Mouse (Mus musculus): Measurements from ENCODE around the gene Asgr1.

Asgr1 gene

DNA sequence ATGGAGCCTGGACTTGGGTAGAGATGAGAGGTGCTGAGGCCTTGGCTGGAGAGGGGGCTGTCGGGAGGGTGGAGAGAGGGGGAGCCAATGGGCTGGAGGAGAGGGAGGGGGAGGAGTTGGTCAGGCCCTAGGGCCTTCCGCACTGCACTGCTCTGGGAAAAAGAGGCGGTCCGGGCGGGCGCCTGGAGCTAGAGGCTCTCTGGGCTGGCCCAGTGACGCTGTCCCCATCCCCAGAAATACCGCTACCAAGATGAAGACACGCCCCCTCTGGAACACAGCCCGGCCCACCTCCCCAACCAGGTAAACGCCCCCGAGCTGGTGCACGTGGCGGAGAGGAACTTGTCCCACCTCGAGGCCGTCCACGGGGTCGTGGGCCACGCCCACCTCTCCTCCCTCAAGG is 27.2 kb upstream of the Asgr1 start:
- DNase-seq (ENCODE audit: low spot score), result no peak

DNA sequence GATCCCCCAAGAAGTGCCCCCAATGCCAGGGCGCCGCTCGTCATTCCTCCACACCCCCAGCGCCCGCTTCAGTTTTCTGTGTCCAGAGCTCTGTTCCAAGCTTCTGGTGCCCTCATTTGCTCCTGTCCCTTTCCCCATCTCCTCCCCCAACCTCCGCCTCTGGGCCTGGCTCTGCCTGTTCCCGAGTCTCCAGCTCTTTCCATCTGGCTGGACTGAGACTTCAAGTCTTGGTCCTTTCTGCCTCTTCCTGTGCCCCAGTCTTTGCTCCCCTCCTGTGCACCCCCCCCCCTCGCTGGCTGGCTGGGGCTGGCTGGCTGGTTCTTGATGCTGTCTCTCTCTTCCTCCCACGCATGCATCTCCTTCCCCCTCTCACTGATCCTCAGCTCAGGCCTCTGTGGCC is 26.5 kb upstream of the Asgr1 start:
- no peak for DNase-seq (ENCODE audit: low spot score)

DNA sequence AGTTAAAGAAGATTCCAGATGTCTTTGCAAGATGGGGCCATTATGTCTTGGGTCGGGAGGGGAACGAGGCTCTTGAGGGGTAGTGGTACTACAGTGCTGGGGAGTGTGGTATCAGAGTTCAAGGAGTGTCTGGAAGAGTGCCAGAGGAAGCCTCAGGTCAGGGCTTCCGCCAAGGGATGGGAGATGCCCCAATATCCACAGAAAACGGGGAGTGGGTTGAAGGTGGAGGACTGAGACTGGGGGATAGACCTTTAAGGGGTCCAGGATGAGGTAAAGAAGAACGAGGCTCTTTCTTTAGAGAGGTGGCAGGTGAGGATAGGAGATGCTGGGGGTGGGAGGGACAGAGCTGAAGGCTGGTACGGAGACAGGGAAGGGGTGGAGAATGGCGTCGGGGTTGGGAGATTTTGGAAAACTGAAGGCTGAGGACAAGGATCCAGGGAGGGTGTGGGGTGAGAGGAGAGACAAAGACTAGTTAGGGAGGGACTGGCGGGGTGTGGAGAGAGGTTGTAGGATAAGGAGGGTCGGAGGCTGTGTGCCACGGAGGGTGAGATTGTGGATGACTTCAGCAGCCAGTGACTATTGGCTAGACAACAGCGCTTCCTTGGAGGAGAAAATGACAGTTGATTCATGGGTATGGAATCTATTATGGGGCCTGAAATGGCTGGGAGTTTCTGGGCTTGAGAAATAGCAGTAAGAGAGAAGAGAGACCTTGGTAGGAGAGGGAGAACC is 25.3 kb upstream of the Asgr1 start:
- DNase-seq (ENCODE audit: low spot score), result no peak

DNA sequence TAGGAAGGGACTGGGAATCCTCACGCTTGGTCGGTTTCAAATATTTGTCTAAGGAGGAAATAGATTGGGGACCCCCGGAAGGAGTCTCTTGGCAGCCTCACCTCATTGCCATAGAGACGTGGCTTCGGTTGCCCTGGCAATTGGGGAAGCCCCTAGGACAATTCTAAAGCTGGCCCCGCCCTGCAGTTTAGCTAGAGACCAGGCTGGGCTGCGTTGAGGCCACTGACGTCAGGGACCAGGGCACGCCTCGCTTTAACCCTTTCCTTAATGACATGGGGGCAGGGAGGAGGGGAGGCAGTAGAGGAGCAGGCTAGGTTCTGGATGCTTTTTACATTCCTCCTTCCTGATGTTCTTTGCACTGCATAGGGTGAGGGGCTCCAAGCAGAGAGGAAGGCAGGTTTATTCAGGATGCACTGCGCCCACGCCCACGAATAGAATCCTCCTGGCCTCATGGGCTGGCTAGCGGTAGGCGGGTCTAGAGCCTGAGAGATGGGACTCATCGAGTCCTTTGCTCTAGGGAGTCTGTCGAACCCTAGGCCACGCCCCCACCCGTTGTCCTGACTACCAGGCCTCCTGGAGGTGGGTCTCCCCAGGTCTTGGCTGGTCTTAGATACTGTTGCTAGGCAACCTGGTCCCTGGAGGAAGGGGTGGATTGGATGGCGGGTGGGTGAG is 24.6 kb upstream of the Asgr1 start:
- DNase-seq (ENCODE audit: low spot score), result peak; percentile 75

DNA sequence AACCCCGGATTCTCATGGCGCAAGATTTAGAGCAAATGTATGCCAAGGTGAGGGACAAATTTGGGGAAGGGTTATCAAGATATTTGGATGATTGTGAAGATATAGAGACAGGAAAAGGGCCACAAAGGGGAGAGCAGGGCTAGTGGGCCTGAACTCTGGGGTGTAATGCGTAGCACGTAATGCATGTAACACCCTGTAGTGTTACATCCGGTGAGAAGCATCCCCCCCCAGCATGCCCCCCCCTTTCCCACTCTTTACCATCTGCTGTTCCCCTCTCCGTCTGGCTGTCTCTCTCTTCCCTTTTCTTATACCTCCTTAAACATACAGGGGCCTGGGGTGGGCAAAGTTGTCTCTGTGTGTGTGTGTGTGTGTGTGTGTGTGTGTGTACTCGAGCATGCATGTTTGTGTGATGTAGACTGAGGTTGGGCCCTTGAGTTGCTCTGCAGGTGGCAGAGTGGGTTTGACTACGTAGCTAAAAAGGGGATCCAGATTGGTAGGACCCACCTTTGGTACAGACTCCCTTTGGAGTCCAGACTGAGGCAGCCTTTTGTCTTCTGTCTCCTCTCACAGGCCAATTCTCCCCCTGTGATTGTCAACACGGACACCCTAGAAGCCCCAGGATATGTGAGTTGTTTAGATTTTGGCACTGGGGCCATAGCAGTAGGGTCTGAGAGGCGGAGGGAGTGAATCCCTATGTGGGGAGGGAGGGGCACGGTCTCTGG is 23.9 kb upstream of the Asgr1 start:
- no peak for DNase-seq (ENCODE audit: low spot score)

DNA sequence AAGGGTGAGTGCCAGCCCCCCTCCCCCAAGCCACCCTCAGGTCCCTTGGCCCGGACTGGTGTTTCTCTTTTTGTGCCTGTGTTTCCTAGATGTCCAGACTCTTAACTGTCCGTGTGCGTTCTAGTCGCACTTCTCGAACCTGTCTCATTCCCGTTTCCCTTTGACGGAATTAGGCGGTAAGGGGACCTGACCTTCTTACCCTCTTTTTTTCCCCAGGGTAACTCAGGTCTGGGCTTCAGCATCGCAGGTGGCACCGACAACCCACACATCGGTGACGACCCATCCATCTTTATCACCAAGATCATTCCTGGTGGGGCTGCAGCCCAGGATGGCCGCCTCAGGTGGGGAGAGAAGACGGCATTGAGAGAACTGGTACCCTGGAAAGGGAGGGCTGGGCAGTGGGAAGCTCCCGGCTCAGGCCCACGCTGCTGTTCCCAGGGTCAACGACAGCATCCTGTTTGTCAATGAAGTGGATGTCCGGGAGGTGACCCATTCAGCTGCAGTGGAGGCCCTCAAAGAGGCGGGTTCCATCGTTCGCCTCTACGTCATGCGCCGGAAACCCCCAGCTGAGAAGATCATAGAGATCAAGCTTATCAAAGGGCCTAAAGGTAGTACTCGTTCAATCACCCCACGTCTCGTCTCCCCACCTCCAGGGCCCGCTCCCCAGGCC is 23.1 kb upstream of the Asgr1 start:
- DNase-seq (ENCODE audit: low spot score), result no peak

DNA sequence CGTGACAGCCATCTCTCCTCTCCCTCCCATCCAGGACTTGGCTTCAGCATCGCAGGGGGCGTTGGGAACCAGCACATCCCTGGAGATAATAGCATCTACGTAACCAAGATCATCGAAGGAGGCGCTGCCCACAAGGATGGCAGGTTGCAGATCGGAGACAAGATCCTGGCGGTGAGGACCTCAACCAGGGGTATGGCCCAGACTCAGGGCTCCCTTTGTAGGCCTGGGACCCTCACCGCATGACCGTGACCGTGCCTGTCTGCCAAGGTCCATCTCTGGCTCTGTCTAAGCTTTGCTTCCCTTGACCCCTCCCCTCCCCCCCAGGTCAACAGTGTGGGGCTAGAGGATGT is 22.6 kb upstream of the Asgr1 start:
- DNase-seq (ENCODE audit: low spot score), result no peak

DNA sequence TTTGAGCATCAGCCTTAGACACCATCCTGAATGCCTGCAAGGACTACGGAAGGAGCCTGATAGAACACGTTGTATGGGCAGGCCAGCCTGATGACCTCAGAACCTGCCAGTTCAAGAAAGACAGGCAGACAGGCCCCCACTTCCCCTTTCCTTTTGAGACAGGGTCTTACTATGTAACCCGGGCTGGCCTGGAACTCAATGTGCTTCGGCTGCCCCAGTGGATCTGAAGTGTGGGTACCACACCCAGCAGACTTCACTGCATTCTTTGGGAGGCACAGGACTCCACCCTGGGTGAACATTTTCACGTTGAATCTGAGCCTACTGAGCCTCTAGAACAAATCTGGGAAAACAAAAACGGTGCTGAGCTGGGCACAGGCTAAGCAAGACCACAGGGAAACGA is 15.7 kb upstream of the Asgr1 start:
- DNase-seq (ENCODE audit: low spot score), result no peak

DNA sequence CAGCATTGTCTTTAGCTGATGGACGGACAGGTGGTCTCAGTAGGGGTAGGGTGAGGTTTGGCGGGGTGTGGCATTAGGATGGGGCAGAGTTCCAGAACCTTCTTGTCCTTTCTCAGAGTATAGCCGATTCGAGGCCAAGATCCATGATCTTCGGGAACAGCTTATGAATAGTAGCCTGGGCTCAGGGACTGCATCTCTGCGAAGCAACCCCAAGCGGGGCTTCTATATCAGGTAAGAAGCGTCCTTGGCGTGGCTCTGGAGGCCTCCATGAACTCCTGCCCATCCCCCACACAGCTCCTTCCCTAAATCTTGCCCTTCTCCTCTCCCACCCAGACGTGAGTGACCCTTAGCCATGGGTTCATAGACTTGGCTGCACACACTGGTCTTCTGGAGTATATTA is 14.3 kb upstream of the Asgr1 start:
- no peak for DNase-seq (ENCODE audit: low spot score)

DNA sequence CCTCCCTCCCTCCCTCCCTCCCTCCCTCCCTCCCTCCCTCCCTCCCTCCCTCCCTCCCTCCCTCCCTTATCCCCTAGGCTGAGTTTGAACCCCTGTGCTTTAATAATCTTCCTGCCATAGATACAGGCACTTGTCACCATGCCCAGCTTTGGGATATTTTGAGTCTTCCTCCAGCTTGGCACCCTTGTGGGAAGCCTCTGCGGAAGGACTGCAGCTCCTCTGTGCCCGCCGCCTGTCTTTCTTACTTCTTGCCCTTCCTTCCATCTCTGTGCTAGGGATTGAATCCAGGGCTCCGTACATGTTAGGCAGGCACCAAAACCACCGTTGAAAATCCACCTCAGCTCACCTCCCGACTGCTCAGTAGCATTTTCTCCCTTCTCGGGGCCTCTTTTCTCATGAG is 13.7 kb upstream of the Asgr1 start:
- no peak for DNase-seq (ENCODE audit: low spot score)

DNA sequence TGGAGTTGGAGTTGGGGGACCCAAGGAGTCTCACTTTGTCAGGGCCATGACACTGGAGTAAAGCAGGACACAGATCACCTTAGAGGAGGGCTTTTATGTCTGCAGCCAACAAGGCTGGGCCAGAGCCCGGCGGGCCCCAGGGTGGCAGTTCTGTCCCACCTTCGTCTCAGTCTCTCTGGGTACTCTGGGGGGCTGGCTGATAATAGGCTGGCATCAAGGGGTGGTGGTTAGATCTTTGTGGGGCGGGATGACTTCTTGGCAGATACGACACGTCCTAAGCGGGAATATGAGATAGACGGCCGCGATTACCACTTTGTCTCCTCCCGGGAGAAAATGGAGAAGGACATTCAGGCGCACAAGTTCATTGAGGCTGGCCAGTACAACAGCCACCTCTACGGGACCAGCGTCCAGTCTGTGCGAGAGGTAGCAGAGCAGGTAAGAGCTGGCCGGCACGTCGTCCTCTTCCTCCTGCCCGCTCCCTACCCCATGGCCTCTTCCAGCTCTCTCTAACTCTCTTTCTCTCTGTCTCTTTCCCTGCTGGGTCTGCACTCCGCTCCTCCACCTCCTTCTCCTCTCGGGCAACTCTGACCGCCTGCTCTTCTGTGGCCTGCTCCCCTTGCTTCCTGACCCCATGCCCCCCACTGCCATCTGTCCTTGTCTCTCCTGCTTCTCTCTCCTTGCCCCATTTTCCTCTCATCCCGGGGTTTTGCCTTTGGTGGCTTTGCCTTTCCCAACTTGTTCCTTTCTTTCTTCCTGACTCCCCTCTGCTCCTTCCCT is 11.4 kb upstream of the Asgr1 start:
- DNase-seq (ENCODE audit: low spot score), result no peak

DNA sequence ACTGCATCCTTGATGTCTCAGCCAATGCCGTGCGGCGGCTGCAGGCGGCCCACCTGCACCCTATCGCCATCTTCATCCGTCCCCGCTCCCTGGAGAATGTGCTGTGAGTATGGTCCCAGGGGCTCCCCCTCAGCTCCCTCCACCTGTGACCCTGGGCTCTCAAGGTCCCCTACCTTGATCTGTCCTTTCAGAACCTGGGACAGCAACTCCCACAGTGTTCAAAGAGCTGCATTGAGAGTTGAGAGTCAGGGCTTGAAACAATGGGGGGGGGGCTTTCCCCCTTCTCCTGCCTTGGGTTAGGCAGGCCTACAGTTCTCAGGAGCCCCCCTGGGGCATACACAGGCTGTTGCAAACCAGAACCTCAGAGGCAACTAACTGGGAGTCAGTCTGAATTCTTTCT is 10.2 kb upstream of the Asgr1 start:
- DNase-seq (ENCODE audit: low spot score), result no peak

DNA sequence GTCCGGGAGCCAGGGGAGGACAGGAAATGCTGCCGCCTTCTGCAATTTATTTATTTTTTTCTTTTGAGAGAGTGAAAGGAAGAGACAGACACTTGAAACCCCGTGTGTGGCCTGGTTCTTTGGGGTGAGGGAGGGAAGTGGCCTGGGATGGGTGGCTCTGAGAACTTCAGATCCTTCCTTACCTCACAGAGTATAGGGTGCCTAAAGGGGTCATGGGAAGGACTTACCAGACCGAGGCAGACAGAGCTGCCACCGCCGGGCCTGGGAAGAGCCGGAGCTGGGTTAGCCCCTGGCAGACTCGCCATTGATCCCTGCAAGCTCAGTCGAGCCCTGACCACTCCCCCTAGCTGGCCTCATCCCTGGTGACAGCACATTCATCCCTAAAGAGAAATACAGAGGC is 8.4 kb upstream of the Asgr1 start:
- no peak for DNase-seq (ENCODE audit: low spot score)

DNA sequence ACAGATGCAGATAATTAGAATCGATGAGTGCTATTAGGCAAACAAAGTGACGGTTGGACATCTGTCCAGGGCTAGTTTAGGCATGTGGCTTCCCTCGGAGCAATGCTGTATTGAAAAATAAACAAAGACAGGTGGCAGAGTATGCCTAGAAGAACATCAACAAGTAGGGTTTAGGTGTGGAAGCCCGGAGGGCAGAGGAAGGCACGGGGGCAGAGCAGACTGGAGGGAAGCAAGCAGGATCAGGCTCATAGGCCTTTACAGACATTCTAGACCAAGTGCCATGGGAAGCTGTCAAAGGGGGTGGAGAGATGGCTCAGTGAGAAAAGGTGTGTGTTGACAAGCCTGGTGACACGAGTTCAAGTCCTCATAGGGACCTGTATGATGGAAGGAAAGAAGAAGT is 4.5 kb upstream of the Asgr1 start:
- no peak for DNase-seq (ENCODE audit: low spot score)

DNA sequence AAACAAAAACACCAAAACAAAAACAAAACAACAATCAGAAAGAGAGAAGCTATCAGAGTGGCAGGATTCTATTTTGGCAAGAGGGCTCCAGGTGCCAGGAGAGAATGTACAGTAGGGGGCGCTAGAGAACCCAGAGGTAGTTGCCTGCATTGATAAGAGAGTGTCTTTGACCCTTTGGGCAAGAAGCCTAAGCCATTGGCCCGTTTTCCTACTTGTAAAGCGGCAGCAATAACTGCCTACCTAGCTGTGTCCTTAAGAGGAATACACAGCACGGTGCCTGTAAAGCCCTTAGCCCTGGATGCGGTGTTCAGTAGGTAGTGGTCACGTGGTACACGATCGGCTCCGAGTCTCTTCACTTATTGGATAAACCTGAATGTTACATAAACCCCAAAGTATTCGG is 4.1 kb upstream of the Asgr1 start:
- no peak for DNase-seq (ENCODE audit: low spot score)

DNA sequence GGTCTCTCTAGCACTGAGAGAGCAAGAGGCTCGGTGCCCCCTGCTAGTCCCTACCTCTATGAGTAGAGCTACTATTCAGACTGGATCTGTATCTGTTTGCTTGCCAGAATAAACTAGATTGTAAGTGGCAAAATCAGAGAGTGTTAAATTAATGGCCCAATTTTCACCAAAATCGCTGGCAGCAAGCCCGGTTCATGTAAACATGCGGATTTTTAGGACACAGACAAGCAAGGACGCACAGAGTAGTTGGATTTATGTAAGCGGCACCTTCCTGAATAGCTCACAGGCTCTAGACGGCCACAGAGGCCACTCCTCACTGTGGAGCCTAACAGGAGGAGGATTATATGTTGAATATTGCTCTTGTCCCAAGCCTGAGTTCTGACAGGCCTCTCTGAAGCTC is 729 bp upstream of the Asgr1 start:
- no peak for DNase-seq (ENCODE audit: low spot score)

DNA sequence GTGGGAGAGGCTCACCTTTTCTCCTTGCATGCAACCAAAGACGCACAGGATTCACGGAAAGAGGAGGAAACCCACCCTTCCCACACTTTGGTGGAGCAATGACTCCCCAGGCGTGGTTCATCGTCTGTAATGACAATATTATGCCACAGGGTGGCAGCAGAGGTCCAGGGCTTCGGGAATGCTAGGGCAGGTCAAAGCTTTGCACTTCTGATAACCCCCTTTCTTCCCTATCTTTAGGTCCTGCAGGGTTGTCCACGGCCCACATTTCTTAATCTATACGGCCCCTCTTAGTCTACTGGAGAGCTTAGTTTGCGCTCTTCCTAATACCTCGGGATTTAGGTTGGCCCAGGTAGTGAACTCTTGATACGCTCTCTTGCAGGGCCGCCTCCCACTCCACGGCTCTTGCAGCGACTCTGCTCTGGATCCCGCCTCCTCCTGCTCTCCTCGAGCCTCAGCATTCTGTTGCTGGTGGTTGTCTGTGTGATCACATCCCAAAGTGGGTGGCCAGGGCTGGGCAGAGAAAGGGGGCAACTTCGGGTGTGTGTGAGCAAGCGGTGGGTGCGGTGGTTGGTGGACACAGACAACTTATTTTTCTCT is 1.8 kb downstream of the Asgr1 start:
- no peak for DNase-seq (ENCODE audit: low spot score)

DNA sequence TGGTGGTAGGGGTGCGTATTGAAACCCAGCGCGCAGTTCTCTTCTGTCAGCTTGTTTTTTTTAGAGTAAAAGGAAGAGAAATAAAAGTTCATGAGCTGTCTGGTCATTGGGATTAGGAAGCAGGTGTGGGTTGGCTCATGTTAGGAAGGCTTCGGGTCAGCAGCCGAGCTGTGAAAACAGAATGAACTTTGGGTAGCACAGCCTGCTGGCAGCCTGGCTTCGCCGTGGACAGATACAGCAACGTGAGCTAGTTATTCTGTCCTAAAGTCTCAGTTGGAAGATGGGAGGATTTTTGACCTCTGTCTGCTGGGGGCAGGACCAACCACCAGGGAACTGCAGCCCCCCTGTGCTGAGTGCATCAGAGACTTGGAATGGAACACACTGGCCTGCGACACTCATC is 3.9 kb downstream of the Asgr1 start:
- DNase-seq (ENCODE audit: low spot score), result no peak

DNA sequence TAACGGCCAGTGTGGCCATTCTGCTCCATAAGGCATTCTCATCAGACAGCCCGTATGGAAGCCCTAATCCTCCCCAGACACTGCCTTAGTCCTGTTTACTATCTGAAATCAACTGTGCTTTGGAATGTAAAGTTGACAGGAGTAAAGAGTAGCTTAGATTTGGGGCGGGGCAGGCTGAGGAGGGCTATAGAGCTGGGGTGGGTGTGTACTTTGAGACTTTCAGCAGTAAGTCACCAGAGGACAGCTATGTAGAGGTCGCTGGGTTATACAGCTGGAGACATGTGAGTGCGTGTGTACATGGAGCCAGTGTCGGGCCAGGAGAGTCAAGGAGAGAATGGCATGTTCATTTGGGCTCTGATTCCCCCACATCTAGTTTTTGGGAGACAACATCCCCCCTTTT is 6.0 kb downstream of the Asgr1 start:
- DNase-seq (ENCODE audit: low spot score), result no peak

DNA sequence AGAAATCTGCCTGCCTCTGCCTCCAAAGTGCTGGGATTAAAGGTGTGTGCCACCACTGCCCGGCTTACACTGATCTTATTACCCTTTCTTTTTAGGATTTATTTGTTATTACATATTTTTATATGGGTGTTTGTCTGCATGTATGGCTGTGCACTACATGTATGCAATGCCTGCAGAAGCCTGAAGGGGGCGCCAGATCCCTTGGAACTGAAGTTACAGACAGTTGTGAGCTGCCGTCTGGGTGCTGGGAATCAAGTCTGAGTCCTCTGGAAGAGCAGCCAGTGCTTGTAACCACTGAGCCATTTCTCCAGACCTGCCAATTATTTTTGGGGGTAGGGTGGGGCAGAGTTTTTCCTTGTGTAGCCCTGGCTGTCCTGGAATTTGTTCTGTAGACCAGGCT is 9.2 kb downstream of the Asgr1 start:
- no peak for DNase-seq (ENCODE audit: low spot score)

DNA sequence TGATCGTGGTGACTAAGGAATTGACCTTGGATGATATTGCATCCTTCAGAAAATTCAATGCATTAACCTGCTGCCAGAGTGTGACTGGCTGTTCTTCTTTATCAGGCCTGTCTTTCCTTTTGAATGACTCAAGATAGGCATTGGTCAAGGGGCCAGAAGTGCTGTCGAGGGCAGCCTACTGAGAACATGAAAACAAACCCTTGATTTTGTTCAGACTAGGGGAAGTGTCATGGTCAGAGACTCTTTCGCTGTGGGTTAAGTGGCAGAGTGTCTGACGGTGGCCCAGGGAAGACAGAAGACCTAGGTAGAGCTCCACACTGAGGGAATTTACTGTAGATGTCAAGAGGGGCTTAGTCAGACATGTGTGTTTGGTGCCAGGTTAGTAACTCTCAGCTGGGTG is 12.8 kb downstream of the Asgr1 start:
- no peak for DNase-seq (ENCODE audit: low spot score)

DNA sequence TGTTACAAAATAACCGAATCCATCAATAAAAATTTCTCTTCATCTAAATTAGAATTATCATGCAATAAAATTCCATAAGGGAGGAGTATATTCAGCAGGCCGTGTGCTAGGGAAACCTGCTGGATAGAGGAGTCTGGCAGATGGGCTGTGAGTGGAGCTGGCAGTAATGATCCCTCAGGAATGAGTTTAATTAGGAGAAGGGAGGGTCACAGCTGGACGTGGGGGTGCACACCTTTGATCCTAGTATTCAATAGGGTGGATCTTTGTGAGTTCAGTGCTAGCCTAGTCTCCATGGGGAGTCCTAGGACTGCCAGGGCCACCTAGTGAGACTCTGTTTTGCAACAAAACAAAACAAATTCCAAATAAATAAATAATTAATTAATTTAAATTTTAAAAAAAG is 14.4 kb downstream of the Asgr1 start:
- no peak for DNase-seq (ENCODE audit: low spot score)
